Comparison of ENCODE assay signal across 10 mouse cellular contexts in genomic region chr11:113188263-113188920, GRCm38 (mm10).
DNase-seq lines count a peak whose midpoint lies in the region; ATAC-seq and TF ChIP-seq lines count a peak whose summit lies in the region.
"Had no signal": no experiment of that assay in that cellular context is flagged by ENCODE, and none has a peak within 500 bp of the region (broad histone marks: within the 10 kb centered on the region; RNA-seq: fewer than 3 reads in every experiment).

No protein-coding gene starts in this region.

- H3K27ac ChIP-seq in forebrain, embryonic 11.5 days (ENCODE audit: low read depth, low read length): peak overlapping the region; percentile 85
- H3K27ac ChIP-seq in hindbrain, embryonic 13.5 days: peak overlapping the region; percentile 79
- H3K27ac ChIP-seq in midbrain, embryonic 15.5 days: peak overlapping the region; percentile 65
- H3K27ac ChIP-seq in gastrocnemius, adult 2 months: no peak overlapping the region
- H3K27ac ChIP-seq: kidney, postnatal 0 days had no signal

- 5% methylated on average over 4 of the region's 4 CpGs for WGBS in forebrain, embryonic 11.5 days
- 22% methylated on average over 4 of the region's 4 CpGs for WGBS in hindbrain, embryonic 13.5 days
- 12% methylated on average over 4 of the region's 4 CpGs for WGBS in midbrain, embryonic 15.5 days

- intact Hi-C loops in gastrocnemius, adult 2 months (cut with DNase I): no loop called here

- peaks cover 38% of the 10 kb centered on the region for H3K4me1 ChIP-seq in forebrain, embryonic 11.5 days (replicated peaks; ENCODE audit: control insufficient read depth, insufficient read depth, low read length)
- H3K4me1 ChIP-seq in hindbrain, embryonic 13.5 days (replicated peaks): peaks cover 78% of the 10 kb centered on the region
- H3K4me1 ChIP-seq in midbrain, embryonic 15.5 days: 0 out of 2 replicates have a peak, but pooled peaks cover 6% of the 10 kb centered on the region

- no peaks in the 10 kb centered on the region for H3K36me3 ChIP-seq in forebrain, embryonic 11.5 days (ENCODE audit: control insufficient read depth, insufficient read depth, low read length)
- no peaks in the 10 kb centered on the region for H3K36me3 ChIP-seq in hindbrain, embryonic 13.5 days
- H3K36me3 ChIP-seq in midbrain, embryonic 15.5 days (replicated peaks): no peaks in the 10 kb centered on the region

- H3K4me3 ChIP-seq in forebrain, embryonic 11.5 days (ENCODE audit: low read depth, low read length): no peak overlapping the region
- H3K4me3 ChIP-seq in hindbrain, embryonic 13.5 days: no peak overlapping the region
- no peak overlapping the region for H3K4me3 ChIP-seq in midbrain, embryonic 15.5 days
- no peak overlapping the region for H3K4me3 ChIP-seq in gastrocnemius, adult 2 months

- DNase-seq in left cerebral cortex, adult 11 months (ENCODE audit: low spot score): peak; percentile 53
- no peak for DNase-seq in left cerebral cortex, adult 18-20 months (ENCODE audit: low spot score in 2 of 2)
- DNase-seq in forebrain, embryonic 11.5 days (ENCODE audit: low spot score): peak; percentile 81
- DNase-seq in gastrocnemius, adult 2 months: no peak
- no peak for DNase-seq in cerebellum, postnatal 36 days
- DNase-seq in cerebellum, adult 11 months: no peak
- DNase-seq: right cerebral cortex, postnatal 14 days had no signal

- ATAC-seq in forebrain, embryonic 11.5 days (replicated peaks; ENCODE audit: low FRiP score): peak; percentile 92
- peak; percentile 85 for ATAC-seq in hindbrain, embryonic 13.5 days (ENCODE audit: low FRiP score)
- peak; percentile 86 for ATAC-seq in midbrain, embryonic 15.5 days (replicated peaks)

- H3K9me3 ChIP-seq in forebrain, embryonic 11.5 days (ENCODE audit: control insufficient read depth, low read length): no peaks in the 10 kb centered on the region
- H3K9me3 ChIP-seq in hindbrain, embryonic 13.5 days: no peaks in the 10 kb centered on the region
- H3K9me3 ChIP-seq in midbrain, embryonic 15.5 days: no peaks in the 10 kb centered on the region

- 0 out of 2 replicates have a peak overlapping the region, but pooled peaks have one; percentile 0 for H3K4me2 ChIP-seq in forebrain, embryonic 11.5 days (ENCODE audit: low read depth, low read length, severe bottlenecking)
- H3K4me2 ChIP-seq in hindbrain, embryonic 13.5 days: no peak overlapping the region
- no peak overlapping the region for H3K4me2 ChIP-seq in midbrain, embryonic 15.5 days

- no peak for TF ChIP-seq CTCF in gastrocnemius, adult 2 months (IDR thresholded peaks at IDR 0.05)

- no peak overlapping the region for H3K9ac ChIP-seq in forebrain, embryonic 11.5 days (ENCODE audit: low read length)
- no peak overlapping the region; the same call in 1 of the 2 replicates for H3K9ac ChIP-seq in hindbrain, embryonic 13.5 days
- H3K9ac ChIP-seq in midbrain, embryonic 15.5 days: no peak overlapping the region

- H3K27me3 ChIP-seq in forebrain, embryonic 11.5 days (ENCODE audit: control insufficient read depth, insufficient read depth, low read length): no peaks in the 10 kb centered on the region
- 0 out of 2 replicates have a peak, but pooled peaks cover 3% of the 10 kb centered on the region for H3K27me3 ChIP-seq in hindbrain, embryonic 13.5 days
- no peaks in the 10 kb centered on the region for H3K27me3 ChIP-seq in midbrain, embryonic 15.5 days (replicated peaks)

Comparison
In these comparisons a context has a peak if more than half of its experiments do, and no peak if none do; other contexts are left out.
1. DNase-seq: peak in left cerebral cortex, adult 11 months (single experiment) and forebrain, embryonic 11.5 days (single experiment); none in left cerebral cortex, adult 18-20 months (0 of 2), gastrocnemius, adult 2 months (single experiment), cerebellum, postnatal 36 days (0 of 2) and cerebellum, adult 11 months (single experiment).
2. Peak in every context shown above with its lines, with median percentiles within 50 percentile points of each other: ATAC-seq.